Mouse (Mus musculus): ENCODE results near the gene Daam2.

DNA sequence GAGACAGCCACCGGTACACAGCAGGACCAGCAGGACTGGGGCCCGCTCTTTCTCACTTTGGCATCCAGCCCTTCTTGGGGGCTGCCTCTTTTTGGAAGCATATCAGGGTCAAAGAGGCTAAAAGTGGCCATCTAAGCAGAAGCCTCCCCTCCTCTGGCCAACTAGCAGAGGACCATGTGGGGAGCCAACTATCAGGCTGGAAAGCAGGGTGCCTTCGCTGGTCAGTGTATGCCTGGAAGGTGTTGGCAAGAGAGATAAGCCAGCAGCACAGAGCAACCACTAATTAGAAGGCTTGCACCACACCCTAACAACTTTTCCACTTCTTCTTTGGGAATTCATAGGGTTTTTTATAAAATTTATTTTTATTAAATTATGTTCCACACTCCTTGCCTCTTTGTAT is 346 bp upstream of the Daam2 start:
- no peak for TF ChIP-seq CTCF (IDR thresholded peaks at IDR 0.05; ENCODE audit: control insufficient read depth, insufficient read depth, insufficient read length)
- no peak for TF ChIP-seq MAX (IDR thresholded peaks at IDR 0.05)
- no peak for TF ChIP-seq USF1 (IDR thresholded peaks at IDR 0.05; ENCODE audit: low read depth)

All from C2C12 (cell line).